Mouse (Mus musculus) heart, embryonic 11.5 days (tissue): Measurements from ENCODE around the gene Mterf1b. TPM values are rescaled to one million over a fixed set of nuclear protein-coding genes. Genes with fewer than 3 reads are reported as not detected.
"Not testable (repeated sequence)": the region's sequence is repeated elsewhere in the genome, so short reads cannot be mapped to it uniquely, and the experiment has no call there.

ENCODE experiments used
- ATAC-seq: fragments of 200-750 bp; cut with Nextera tagmentation; replicated peaks from 2 replicates; pipeline ENCODE4 v1.8.0; 2017; ENCODE audit warnings: moderate library complexity; ENCODE audit not compliant: insufficient number of reproducible peaks, low FRiP score, low TSS enrichment
- H3K27ac ChIP-seq: fragments of 300-500 bp; sonication (generic); 2 replicates; pipeline ENCODE4 v1.5.1; 2014; ENCODE audit warnings: mild to moderate bottlenecking, low read depth, low read length
- H3K27me3 ChIP-seq: fragments of 300-500 bp; sonication (generic); 2 replicates; pipeline ENCODE4 v1.6.1; 2014; ENCODE audit warnings: mild to moderate bottlenecking, low read length, mixed read lengths; ENCODE audit not compliant: control insufficient read depth, insufficient read depth
- H3K36me3 ChIP-seq: fragments of 300-500 bp; sonication (generic); 2 replicates; pipeline ENCODE4 v1.6.1; 2014; ENCODE audit warnings: mild to moderate bottlenecking, low read length, moderate library complexity, mixed read lengths; ENCODE audit not compliant: control insufficient read depth, insufficient read depth
- H3K4me1 ChIP-seq: fragments of 300-500 bp; sonication (generic); 2 replicates; pipeline ENCODE4 v1.6.1; 2014; ENCODE audit warnings: low read length; ENCODE audit not compliant: control insufficient read depth, insufficient read depth
- H3K4me2 ChIP-seq: fragments of 300-500 bp; sonication (generic); 2 replicates; pipeline ENCODE4 v1.6.1; 2014; ENCODE audit warnings: mild to moderate bottlenecking, moderate library complexity
- H3K4me3 ChIP-seq: fragments of 300-500 bp; sonication (generic); 2 replicates; pipeline ENCODE4 v1.5.1; 2014; ENCODE audit warnings: low read depth, low read length
- H3K9ac ChIP-seq: fragments of 300-500 bp; sonication (generic); 2 replicates; pipeline ENCODE4 v1.6.1; 2014; ENCODE audit warnings: mild to moderate bottlenecking, low read depth, low read length, moderate library complexity
- H3K9me3 ChIP-seq: fragments of 300-500 bp; sonication (generic); replicated peaks from 2 replicates; pipeline ENCODE4 v1.6.1; 2016; ENCODE audit warnings: low read length; ENCODE audit not compliant: control insufficient read depth
- WGBS: fragments of 180-500 bp; shearing (Covaris S2); extraction: QIAGEN DNeasy Blood & Tissue Kit; methylation state at CpG from one replicate; pipeline ENCODE4 v1.1.7; 2014; ENCODE audit not compliant: insufficient replicate concordance; 5-methylcytosine and 5-hydroxymethylcytosine counted together
- polyA plus RNA-seq: library from polyadenylated mRNA; unstranded; fragments of >200 nt; fragmentation: Nextera tagmentation; extraction: Ambion mirVana; gene quantifications from 2 replicates; pipeline ENCODE4 v1.2.1, GENCODE M21; 2014

The Mterf1b gene
- 2.4 and 2.6 TPM in 2 replicates for polyA plus RNA-seq

GRCm38 (mm10) chr5:4191671-4192480 is at the start of gene Mterf1b:
Mterf1b (plus strand) TSS chr5:4192367.
- not testable (repeated sequence) for H3K27me3 ChIP-seq, H3K9me3 ChIP-seq, H3K27ac ChIP-seq, H3K36me3 ChIP-seq, H3K4me1 ChIP-seq
- WGBS = 70% methylated on average over 10 of the region's 37 CpGs
- peak within 1 kb of the TSS; percentile 35 for H3K4me3 ChIP-seq
- ATAC-seq = peak; percentile 97
- H3K9ac ChIP-seq = peak within 1 kb of the TSS; percentile 0; the same call in 1 of the 2 replicates
- peak within 1 kb of the TSS; percentile 59 for H3K4me2 ChIP-seq

DNA sequence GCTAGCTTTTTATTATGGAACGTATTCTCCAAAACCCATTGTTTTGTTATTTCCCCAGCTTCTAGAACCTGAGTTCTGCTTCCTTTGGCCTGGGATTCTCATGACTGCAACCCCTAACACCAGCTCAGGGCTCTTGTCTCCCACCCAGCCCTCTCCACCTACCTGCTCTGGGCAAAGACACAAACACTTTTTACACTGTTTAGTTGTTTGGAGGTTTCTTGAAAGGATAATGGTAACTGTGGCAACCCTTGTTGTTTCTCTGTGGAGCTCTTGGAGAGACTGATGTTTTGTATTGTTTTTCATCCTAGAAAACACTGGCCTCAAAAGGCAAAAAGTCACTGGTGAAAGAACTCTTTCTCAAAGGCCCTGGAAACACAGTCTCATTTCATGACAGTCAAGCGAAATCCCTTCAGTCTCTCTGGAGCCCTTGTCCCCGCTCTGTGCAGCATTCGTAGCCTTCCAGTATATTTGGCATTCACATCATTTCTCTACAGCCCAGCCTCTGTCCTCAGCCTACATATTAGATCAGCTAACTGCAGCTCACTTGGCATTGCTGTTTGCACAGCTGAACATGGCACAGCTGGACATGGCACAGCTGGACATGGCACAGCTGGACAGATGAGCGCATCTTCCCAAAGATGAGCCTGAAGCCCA is 32.6 kb upstream of the Mterf1b start:
- H3K27ac ChIP-seq, H3K4me3 ChIP-seq, ATAC-seq, H3K9me3 ChIP-seq, H3K9ac ChIP-seq, H3K4me2 ChIP-seq, H3K36me3 ChIP-seq, H3K27me3 ChIP-seq, H3K4me1 ChIP-seq: not testable (repeated sequence)
- WGBS = 75% methylated on average over 4 of the region's 5 CpGs

DNA sequence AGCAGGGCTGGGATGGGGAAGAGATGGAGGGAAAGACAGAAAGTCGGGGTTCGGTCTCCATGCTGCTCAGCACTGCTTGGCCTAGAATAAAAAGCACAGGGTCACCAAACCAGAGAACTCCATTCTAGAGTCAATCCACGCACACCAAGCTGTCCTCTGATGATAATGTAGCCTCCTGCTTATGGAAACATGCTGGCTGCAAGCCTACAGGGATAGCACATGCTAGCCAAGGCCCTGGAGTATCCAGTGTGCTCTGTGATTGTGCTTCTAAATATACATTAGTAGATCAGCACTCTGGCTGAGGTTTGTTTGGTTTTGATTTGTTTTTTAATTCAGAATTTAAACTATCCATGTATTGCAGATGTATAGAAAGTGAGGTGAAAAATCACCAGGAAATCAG is 30.6 kb upstream of the Mterf1b start:
- ATAC-seq = no peak
- 75% methylated on average over 3 of the region's 3 CpGs for WGBS
- H3K9me3 ChIP-seq = no peaks in the 10 kb centered on the region
- H3K27me3 ChIP-seq = no peaks in the 10 kb centered on the region
- no peak overlapping the region for H3K4me2 ChIP-seq
- no peak overlapping the region for H3K4me3 ChIP-seq
- H3K27ac ChIP-seq = no peak overlapping the region
- H3K36me3 ChIP-seq = no peaks in the 10 kb centered on the region
- no peak overlapping the region for H3K9ac ChIP-seq
- H3K4me1 ChIP-seq = no peaks in the 10 kb centered on the region

GRCm38 (mm10) chr5:4162461-4162860 is 29.7 kb upstream of the Mterf1b start:
- WGBS = 63% methylated on average over 7 of the region's 7 CpGs
- Histone ChIP-seq H3K27me3 (no peaks in the 10 kb centered on the region), H3K27ac (no peak overlapping the region), H3K4me1 (no peaks in the 10 kb centered on the region), H3K36me3 (no peaks in the 10 kb centered on the region), H3K4me2 (no peak overlapping the region), H3K9me3 (no peaks in the 10 kb centered on the region), H3K4me3 (no peak overlapping the region), H3K9ac (no peak overlapping the region)
- ATAC-seq = no peak

GRCm38 (mm10) chr5:4167813-4168529 is 24.2 kb upstream of the Mterf1b start:
- not testable (repeated sequence) for H3K9me3 ChIP-seq, ATAC-seq, H3K4me1 ChIP-seq, H3K4me3 ChIP-seq, H3K4me2 ChIP-seq, H3K27me3 ChIP-seq, H3K36me3 ChIP-seq, H3K27ac ChIP-seq, H3K9ac ChIP-seq
- WGBS = 74% methylated on average over 6 of the region's 6 CpGs

DNA sequence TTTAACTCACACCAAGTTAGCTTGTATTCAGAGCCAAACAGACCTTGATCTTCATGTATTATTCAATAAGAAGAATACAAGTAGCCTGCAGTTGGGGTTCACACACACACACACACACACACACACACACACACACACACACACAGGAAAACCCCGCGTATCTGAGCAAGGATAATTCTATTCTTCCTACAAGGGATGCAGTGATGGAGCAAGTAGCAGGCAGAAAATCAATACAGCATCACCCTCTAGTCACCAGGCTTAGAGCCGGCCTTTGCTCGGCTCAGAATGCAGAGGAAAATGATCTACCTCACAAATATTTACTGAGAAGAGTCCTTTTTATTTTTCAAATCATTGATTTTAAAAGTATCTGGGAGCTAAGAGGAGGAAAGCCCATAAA is 23.6 kb upstream of the Mterf1b start:
- not testable (repeated sequence) for H3K9ac ChIP-seq, H3K27ac ChIP-seq, H3K4me2 ChIP-seq, H3K36me3 ChIP-seq, H3K27me3 ChIP-seq, ATAC-seq, H3K9me3 ChIP-seq, H3K4me1 ChIP-seq, H3K4me3 ChIP-seq
- WGBS = 73% methylated on average over 4 of the region's 4 CpGs

GRCm38 (mm10) chr5:4176421-4176820 is 15.7 kb upstream of the Mterf1b start:
- H3K9ac ChIP-seq, H3K27me3 ChIP-seq, ATAC-seq, H3K4me2 ChIP-seq, H3K36me3 ChIP-seq, H3K4me1 ChIP-seq, H3K4me3 ChIP-seq, H3K27ac ChIP-seq, H3K9me3 ChIP-seq: not testable (repeated sequence)
- WGBS = 72% methylated on average over 3 of the region's 3 CpGs

DNA sequence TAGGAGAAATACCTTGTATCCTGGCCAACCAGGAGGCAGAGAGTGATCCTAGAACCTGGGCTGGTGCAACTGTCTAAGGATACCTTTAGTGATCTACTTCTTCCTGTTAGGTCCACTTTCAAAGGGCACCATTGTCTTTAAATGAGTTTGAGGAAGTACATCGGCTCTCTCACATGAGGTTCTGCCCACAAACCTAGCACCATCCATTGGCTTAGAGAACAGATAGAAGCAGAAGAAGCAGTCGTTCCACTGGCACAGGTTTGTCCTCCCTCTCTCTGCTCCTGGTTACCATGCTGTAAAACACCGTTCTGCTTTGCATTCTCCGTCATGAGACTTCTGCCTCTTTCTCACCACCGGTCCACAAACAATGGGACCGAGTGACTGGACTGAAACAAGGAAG is 12.8 kb upstream of the Mterf1b start:
- Histone ChIP-seq H3K4me2 (no peak overlapping the region), H3K27me3 (no peaks in the 10 kb centered on the region), H3K9ac (no peak overlapping the region), H3K4me1 (no peaks in the 10 kb centered on the region), H3K9me3 (no peaks in the 10 kb centered on the region), H3K27ac (no peak overlapping the region), H3K4me3 (no peak overlapping the region), H3K36me3 (no peaks in the 10 kb centered on the region)
- 75% methylated on average over 6 of the region's 6 CpGs for WGBS
- no peak for ATAC-seq
